Mouse (Mus musculus) liver, adult 2 months (tissue): ENCODE results near the gene Cideb.

Source experiments
- CTCF ChIP-seq: fragments of 200-500 bp; IDR thresholded peaks from 2 replicates; pipeline ENCODE4 v1.5.1; 2011; ENCODE audit warnings: low read depth, low read length, control low read depth
- POLR2A ChIP-seq: fragments of 200-500 bp; IDR thresholded peaks from 2 replicates; pipeline ENCODE4 v1.6.1; 2011; ENCODE audit warnings: low read length, control low read depth; ENCODE audit not compliant: insufficient read depth; ENCODE audit errors: extremely low read depth

- no peak for TF ChIP-seq CTCF
- no peak for TF ChIP-seq POLR2A
Observed at GRCm38 (mm10) chr14:55757566-55757965, 692 bp downstream of the Cideb start.
